Mouse (Mus musculus) limb, embryonic 13.5 days (tissue): Measurements from ENCODE around the gene Tprg. TPM values are rescaled to one million over a fixed set of nuclear protein-coding genes. Genes with fewer than 3 reads are reported as not detected.

Source experiments
- ATAC-seq: fragments of 200-750 bp; cut with Nextera tagmentation; 2 replicates; pipeline ENCODE4 v1.8.0; 2017; ENCODE audit warnings: low read depth, moderate number of reproducible peaks, moderate TSS enrichment; ENCODE audit not compliant: low FRiP score
- H3K27ac ChIP-seq: fragments of 300-500 bp; sonication (generic); 2 replicates; pipeline ENCODE4 v1.5.1; 2015; ENCODE audit warnings: inconsistent platforms, mild to moderate bottlenecking, moderate library complexity
- H3K27me3 ChIP-seq: fragments of 300-500 bp; sonication (generic); 2 replicates; pipeline ENCODE4 v1.6.1; 2015; ENCODE audit warnings: mild to moderate bottlenecking, inconsistent platforms
- H3K36me3 ChIP-seq: fragments of 300-500 bp; sonication (generic); 2 replicates; pipeline ENCODE4 v1.6.1; 2015; ENCODE audit warnings: inconsistent platforms, mild to moderate bottlenecking, moderate library complexity
- H3K4me1 ChIP-seq: fragments of 300-500 bp; sonication (generic); 2 replicates; pipeline ENCODE4 v1.6.1; 2015; ENCODE audit warnings: inconsistent platforms
- H3K4me2 ChIP-seq: fragments of 300-500 bp; sonication (generic); replicated peaks from 2 replicates; pipeline ENCODE4 v1.6.1; 2015; ENCODE audit warnings: inconsistent platforms, mild to moderate bottlenecking, moderate library complexity
- H3K4me3 ChIP-seq: fragments of 300-500 bp; sonication (generic); 2 replicates; pipeline ENCODE4 v1.5.1; 2015; ENCODE audit warnings: moderate library complexity, mild to moderate bottlenecking, inconsistent platforms
- H3K9ac ChIP-seq: fragments of 300-500 bp; sonication (generic); 2 replicates; pipeline ENCODE4 v1.6.1; 2015; ENCODE audit warnings: mild to moderate bottlenecking, inconsistent platforms
- H3K9me3 ChIP-seq: fragments of 300-500 bp; sonication (generic); 2 replicates; pipeline ENCODE4 v1.6.1; 2016; ENCODE audit warnings: inconsistent platforms
- WGBS: fragments of 180-500 bp; shearing (Covaris S2); methylation state at CpG from one replicate; pipeline ENCODE4 v1.1.7; 2015; 5-methylcytosine and 5-hydroxymethylcytosine counted together
- polyA plus RNA-seq: library from polyadenylated mRNA; unstranded; fragments of >200 nt; fragmentation: Nextera tagmentation; extraction: Ambion mirVana; gene quantifications from 2 replicates; pipeline ENCODE4 v1.2.1, GENCODE M21; 2015

Tprg gene
- polyA plus RNA-seq, 1 experiment from 2014 or later = not detected

DNA sequence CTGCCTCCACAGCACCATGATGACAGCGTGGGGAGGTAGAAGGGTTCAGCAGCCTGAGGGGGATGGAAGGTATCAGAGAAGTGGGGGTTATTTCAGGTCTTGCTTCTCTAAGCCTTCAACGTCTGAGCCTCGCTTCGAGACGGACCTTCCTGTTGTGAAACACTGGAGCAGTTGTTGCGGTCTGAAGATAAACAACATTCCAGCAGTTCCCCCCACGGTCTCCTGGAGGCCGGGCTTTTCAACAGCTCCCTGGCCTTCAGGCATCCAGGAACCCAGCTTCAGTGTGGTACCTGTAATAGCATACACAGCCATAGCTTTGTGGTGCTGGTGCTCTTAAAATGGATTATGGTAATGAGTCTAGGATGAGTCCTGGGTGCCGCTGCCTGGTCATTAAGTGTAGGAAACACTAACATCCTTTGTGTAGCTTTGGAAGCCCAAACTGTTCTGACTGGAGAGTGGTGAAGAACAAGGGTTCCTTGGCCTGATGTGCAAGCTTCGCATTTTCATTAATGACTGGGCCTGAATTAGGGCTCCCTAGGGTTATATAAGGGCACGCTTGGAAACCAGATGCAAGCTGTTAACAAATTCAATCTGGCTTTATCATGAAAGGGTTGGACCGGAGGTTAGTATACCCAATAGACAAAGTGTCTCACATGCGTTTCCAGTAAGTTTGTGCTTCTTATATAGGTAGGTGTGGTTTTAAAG is 179.0 kb downstream of the Tprg start:
- peaks cover 15% of the 10 kb centered on the region for H3K4me1 ChIP-seq
- peak; percentile 81 for ATAC-seq
- no peak overlapping the region for H3K9ac ChIP-seq
- peak overlapping the region; percentile 61; the same call in 1 of the 2 replicates for H3K27ac ChIP-seq
- WGBS = 20% methylated on average over 13 of the region's 13 CpGs
- H3K4me3 ChIP-seq = no peak overlapping the region
- H3K4me2 ChIP-seq = peak overlapping the region; percentile 26
- H3K27me3 ChIP-seq = no peaks in the 10 kb centered on the region
- H3K36me3 ChIP-seq = no peaks in the 10 kb centered on the region
- H3K9me3 ChIP-seq = no peaks in the 10 kb centered on the region

DNA sequence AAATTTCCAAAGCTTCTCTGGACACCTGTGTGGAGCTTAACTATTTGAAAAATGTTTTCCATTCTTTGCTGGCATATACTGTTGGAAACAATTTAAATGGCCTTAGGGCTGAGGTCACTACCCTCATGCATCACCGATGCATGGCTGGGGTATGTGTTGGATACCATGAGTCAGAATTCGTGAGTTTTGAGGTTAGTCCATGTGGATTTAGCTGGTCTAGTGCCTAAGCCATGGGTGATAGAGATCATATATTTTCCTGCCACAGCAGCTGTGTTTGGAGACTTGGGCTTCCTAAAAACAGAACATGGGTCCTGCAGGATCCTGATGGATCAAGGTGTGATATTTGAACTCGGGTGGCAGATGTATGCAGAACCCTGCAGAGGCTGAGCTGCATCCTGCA is 181.4 kb downstream of the Tprg start:
- Histone ChIP-seq H3K4me2 (no peak overlapping the region), H3K36me3 (no peaks in the 10 kb centered on the region), H3K9me3 (no peaks in the 10 kb centered on the region), H3K27me3 (no peaks in the 10 kb centered on the region), H3K4me1 (peaks cover 15% of the 10 kb centered on the region), H3K27ac (no peak overlapping the region), H3K4me3 (no peak overlapping the region), H3K9ac (no peak overlapping the region)
- WGBS = 75% methylated on average over 3 of the region's 3 CpGs
- no peak for ATAC-seq

DNA sequence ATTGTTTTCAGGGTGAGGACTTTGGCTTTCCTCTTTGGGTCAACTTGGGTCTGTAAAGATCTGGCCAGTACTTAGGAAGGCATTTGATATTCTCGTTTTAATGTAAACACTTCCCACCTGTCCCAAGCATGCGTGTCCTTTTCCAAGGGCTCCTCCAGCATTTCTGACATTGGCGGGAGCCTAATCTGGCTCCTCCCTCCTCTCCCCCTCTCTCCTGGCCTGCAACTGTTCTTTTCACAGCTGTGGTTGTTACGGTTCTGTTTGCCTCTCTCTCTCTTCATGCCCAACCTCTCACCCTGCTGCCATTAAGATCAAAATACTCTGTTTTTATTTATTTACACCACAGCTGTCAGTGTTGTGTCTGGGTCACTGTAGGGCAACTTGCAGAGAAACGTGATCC is 182.0 kb downstream of the Tprg start:
- peak; percentile 33; the same call in 1 of the 2 replicates for ATAC-seq
- 39% methylated on average over 5 of the region's 5 CpGs for WGBS
- no peak overlapping the region for H3K9ac ChIP-seq
- no peaks in the 10 kb centered on the region for H3K36me3 ChIP-seq
- H3K4me1 ChIP-seq = peaks cover 15% of the 10 kb centered on the region
- H3K27me3 ChIP-seq = no peaks in the 10 kb centered on the region
- H3K4me2 ChIP-seq = no peak overlapping the region
- no peaks in the 10 kb centered on the region for H3K9me3 ChIP-seq
- H3K27ac ChIP-seq = no peak overlapping the region
- no peak overlapping the region for H3K4me3 ChIP-seq
